Mouse (Mus musculus): ENCODE results near the gene Gm26657. TPM values are rescaled to one million over a fixed set of nuclear protein-coding genes. Genes with fewer than 3 reads are reported as not detected.

Gm26657 gene
- polyA plus RNA-seq (2015; fragmentation: Nextera tagmentation; extraction: Ambion mirVana) = not detected in 2 replicates

DNA sequence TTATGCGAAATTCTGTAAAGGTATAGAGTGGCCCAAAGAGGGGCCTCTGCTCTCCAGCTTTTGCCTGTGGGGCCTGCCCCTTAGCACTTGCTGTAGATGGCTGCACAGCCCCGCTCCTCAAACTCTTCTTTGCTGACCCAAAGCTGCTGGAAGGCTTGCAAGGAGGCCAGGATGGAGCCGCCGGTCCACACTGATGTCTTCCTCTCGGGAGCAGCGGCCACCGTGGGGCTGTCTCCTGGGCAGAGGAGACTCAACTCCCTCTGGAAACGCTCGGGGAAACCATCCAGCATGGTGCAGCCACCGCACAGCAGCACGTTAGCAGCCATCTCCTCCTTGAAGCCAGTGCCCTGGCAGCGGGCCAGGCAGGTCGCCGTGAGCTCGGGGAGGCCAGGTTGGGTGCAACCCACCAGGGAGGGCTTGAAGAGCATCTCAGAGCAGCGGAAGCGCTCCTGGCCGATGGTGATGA lies at the start of gene Gm26657:
Gm26657 (plus strand) TSS at position 51 of the 466 bp plus-strand sequence.
- peaks cover 14% of the 10 kb centered on the region for H3K36me3 ChIP-seq
- ATAC-seq (ENCODE audit: low FRiP score) = no peak
- H3K9ac ChIP-seq = no peak within 1 kb of the TSS
- H3K27me3 ChIP-seq = no peaks in the 10 kb centered on the region
- H3K4me2 ChIP-seq = no peak within 1 kb of the TSS
- no peaks in the 10 kb centered on the region for H3K9me3 ChIP-seq
- H3K4me1 ChIP-seq (replicated peaks) = no peaks in the 10 kb centered on the region
- no peak within 1 kb of the TSS for H3K4me3 ChIP-seq
- no peak within 1 kb of the TSS for H3K27ac ChIP-seq
- 88% methylated on average over 18 of the region's 18 CpGs for WGBS

DNA sequence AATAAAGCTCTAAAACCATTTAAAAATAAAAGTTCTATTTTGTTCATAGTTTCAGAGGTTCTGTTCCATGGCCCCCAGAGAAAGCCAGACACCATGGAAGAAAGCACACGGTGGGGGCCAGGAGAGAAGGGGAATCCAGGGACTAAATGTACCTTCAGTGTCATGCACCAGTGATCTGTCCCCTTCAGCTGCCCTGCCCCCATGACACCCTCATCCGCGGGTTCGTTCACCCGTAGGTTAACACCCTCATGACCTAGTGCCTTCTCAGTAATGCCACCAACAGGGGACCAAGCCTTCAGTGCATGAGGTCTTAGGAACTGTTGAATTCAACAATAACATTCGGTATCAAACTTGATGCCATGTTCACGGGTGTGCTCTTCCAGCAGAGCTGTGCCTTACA lies 43.5 kb upstream of the Gm26657 start:
- 81% methylated on average over 7 of the region's 7 CpGs for WGBS
- no peaks in the 10 kb centered on the region for H3K4me1 ChIP-seq (replicated peaks)
- H3K4me2 ChIP-seq = no peak overlapping the region
- no peak overlapping the region for H3K9ac ChIP-seq
- no peaks in the 10 kb centered on the region for H3K36me3 ChIP-seq
- no peaks in the 10 kb centered on the region for H3K27me3 ChIP-seq
- H3K27ac ChIP-seq = no peak overlapping the region
- H3K4me3 ChIP-seq = no peak overlapping the region
- no peak for ATAC-seq (ENCODE audit: low FRiP score)
- no peaks in the 10 kb centered on the region for H3K9me3 ChIP-seq

DNA sequence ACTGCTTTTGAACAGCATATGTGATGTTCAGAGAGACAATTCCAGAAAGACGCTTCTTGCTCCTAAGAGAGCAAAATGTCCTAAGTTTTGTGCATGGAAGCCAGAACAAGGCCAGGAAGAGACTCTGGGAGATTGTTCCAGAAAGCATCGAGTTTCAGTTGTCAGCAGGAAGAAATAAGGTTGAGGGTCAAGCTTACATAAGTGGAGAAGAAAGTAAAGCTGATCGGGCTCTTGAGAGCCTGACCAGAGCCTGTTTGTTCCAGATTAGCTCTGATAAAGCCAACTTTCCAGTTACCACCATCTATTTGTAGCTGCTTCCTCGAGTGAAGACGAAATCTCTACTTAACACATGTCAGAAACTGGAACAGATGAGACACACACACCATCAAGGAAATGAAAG lies 41.2 kb upstream of the Gm26657 start:
- WGBS = 72% methylated on average over 5 of the region's 5 CpGs
- Histone ChIP-seq H3K27me3 (no peaks in the 10 kb centered on the region), H3K4me3 (no peak overlapping the region), H3K9me3 (no peaks in the 10 kb centered on the region), H3K4me2 (no peak overlapping the region), H3K4me1 (replicated peaks) (peaks cover 5% of the 10 kb centered on the region; the same call in 1 of the 2 replicates), H3K27ac (no peak overlapping the region), H3K36me3 (no peaks in the 10 kb centered on the region), H3K9ac (no peak overlapping the region)
- no peak for ATAC-seq (ENCODE audit: low FRiP score)

DNA sequence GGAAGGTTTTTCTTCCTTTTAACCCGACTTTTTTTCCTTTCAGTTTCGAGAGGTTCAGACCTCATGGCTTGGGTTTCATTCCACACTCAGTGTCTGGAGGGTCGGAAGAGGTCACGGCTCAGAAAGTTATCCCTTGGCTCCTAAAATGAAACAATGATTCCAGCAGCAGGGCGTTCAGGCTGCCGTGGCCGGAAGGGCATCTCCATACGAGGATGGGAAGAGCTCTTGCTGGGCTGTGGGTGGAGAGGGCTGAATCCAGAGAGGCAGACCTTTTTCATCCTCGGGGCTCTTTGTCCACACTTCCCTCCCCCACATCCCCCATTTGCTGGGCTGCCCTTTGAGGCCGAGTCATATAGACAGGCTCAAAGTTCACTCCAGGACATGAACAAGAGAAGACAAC lies 37.6 kb upstream of the Gm26657 start:
- 4% methylated on average over 10 of the region's 10 CpGs for WGBS
- no peak for ATAC-seq (ENCODE audit: low FRiP score)
- Histone ChIP-seq H3K9ac (no peak overlapping the region), H3K4me2 (peak overlapping the region; percentile 11; the same call in 1 of the 2 replicates), H3K27me3 (no peaks in the 10 kb centered on the region), H3K9me3 (no peaks in the 10 kb centered on the region), H3K27ac (no peak overlapping the region), H3K4me3 (no peak overlapping the region), H3K36me3 (no peaks in the 10 kb centered on the region), H3K4me1 (replicated peaks) (peaks cover 5% of the 10 kb centered on the region; the same call in 1 of the 2 replicates)

DNA sequence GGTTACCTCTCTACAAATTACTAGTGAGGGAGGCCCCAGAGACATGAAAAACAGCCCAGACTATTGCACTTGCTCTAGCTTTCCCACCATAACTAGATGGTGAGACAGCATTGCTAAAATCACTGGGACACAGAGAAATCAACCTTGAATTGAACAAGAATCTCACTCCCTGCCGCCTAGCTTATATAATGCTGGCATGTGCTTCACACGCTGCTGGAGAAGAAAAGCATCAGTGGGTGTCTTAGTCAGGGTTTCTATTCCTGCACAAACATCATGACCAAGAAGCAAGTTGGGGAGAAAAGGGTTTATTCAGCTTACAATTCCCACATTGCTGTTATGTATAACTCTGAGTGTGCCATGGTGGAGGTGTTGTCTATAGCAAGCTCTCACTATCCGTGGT lies 26.7 kb upstream of the Gm26657 start:
- Histone ChIP-seq H3K4me1 (replicated peaks) (peaks cover 4% of the 10 kb centered on the region; the same call in 1 of the 2 replicates), H3K27me3 (no peaks in the 10 kb centered on the region), H3K27ac (no peak overlapping the region), H3K4me2 (no peak overlapping the region), H3K9ac (no peak overlapping the region), H3K9me3 (no peaks in the 10 kb centered on the region), H3K36me3 (no peaks in the 10 kb centered on the region), H3K4me3 (no peak overlapping the region)
- ATAC-seq (ENCODE audit: low FRiP score) = no peak
- WGBS = 85% methylated on average over 3 of the region's 3 CpGs

DNA sequence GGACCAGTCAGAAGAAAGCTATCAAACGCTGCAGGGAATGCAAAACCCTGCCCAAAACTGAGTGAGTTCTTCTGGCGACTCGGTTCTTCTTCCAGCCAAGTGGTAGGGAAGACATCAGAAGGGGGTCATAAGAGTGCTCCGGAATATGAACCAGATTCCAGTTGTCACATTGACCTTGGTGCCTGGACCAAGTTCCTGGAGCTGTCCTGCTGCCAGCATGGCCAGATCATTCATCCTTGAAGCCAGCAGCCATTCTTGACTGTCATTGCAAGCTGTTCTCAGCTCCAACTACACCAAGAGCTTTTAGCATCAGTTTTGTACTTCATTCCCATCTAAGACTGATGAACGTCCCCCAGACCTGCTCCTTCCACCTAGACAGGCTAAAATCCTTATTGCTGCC lies 23.1 kb upstream of the Gm26657 start:
- no peak overlapping the region for H3K4me3 ChIP-seq
- 0 out of 2 replicates have a peak, but pooled peaks cover 4% of the 10 kb centered on the region for H3K4me1 ChIP-seq (replicated peaks)
- no peaks in the 10 kb centered on the region for H3K27me3 ChIP-seq
- no peaks in the 10 kb centered on the region for H3K36me3 ChIP-seq
- H3K27ac ChIP-seq = no peak overlapping the region
- H3K9me3 ChIP-seq = no peaks in the 10 kb centered on the region
- ATAC-seq (ENCODE audit: low FRiP score) = no peak
- H3K9ac ChIP-seq = no peak overlapping the region
- no peak overlapping the region for H3K4me2 ChIP-seq
- 58% methylated on average over 5 of the region's 5 CpGs for WGBS

DNA sequence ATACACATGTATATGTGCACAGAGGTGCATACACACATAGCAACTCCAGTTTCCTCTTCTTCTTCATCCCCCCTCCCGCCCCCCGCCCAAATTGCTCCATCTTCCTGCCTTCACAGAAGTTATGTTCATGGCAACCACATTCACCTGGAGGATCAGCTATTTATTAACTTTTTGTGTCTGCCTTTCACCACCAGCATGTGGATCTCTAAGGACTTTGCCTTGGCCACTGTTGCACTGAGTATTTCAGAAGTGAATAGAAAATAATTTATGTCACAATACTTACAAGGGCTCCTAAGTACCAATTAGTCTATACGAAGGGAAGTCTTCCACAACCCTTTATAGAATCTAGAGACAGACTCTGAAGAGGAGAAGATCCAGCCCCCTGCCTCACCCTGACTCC lies 21.9 kb upstream of the Gm26657 start:
- Histone ChIP-seq H3K4me1 (replicated peaks) (0 out of 2 replicates have a peak, but pooled peaks cover 4% of the 10 kb centered on the region), H3K27me3 (no peaks in the 10 kb centered on the region), H3K4me3 (no peak overlapping the region), H3K27ac (no peak overlapping the region), H3K36me3 (no peaks in the 10 kb centered on the region), H3K9ac (no peak overlapping the region), H3K9me3 (no peaks in the 10 kb centered on the region), H3K4me2 (no peak overlapping the region)
- ATAC-seq (ENCODE audit: low FRiP score) = no peak
- 88% methylated on average over 3 of the region's 3 CpGs for WGBS

DNA sequence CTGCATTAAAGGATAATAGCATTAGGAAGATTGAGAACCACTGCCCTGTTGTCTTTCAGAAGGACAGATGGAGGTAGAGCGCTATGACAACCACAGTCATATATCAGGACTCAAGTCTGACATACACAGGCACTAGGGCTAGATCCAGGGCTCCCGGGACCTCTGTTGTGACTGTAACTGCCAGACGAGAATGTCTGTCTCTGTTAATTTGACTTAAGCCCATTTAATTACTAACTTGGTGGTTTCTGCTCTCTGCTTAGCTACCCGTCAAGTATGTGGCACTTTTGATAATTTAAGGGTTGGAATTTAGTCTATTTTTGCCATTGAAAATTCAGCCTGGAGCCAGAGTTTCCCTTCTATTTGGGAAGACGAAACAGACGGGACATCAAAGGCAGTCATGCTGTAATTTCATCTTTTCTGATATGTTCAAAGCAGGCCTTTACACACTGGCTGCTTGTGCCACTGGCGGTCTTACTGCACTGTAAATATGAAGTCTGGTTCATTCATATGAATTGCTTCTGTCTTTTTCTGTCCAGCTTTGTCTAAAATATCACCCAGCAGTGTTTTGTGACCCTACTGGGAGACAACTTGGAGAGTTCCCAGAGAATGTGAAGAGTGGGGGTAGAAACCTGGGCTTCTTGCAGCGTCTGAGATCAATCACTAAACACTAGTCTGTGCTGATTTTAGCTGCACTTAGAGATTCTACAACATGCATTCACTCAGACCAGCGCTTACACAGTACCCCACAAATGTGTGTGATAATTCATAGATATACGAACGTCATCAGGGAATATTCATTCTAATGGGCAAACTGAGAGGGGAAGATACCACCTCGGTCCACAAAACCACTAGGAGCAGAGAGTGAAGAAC lies 21.1 kb upstream of the Gm26657 start:
- H3K4me3 ChIP-seq = no peak overlapping the region
- H3K4me1 ChIP-seq (replicated peaks) = 0 out of 2 replicates have a peak, but pooled peaks cover 4% of the 10 kb centered on the region
- no peaks in the 10 kb centered on the region for H3K27me3 ChIP-seq
- H3K27ac ChIP-seq = no peak overlapping the region
- no peaks in the 10 kb centered on the region for H3K36me3 ChIP-seq
- no peak overlapping the region for H3K4me2 ChIP-seq
- H3K9me3 ChIP-seq = no peaks in the 10 kb centered on the region
- H3K9ac ChIP-seq = no peak overlapping the region
- WGBS = 77% methylated on average over 12 of the region's 12 CpGs
- no peak for ATAC-seq (ENCODE audit: low FRiP score)

DNA sequence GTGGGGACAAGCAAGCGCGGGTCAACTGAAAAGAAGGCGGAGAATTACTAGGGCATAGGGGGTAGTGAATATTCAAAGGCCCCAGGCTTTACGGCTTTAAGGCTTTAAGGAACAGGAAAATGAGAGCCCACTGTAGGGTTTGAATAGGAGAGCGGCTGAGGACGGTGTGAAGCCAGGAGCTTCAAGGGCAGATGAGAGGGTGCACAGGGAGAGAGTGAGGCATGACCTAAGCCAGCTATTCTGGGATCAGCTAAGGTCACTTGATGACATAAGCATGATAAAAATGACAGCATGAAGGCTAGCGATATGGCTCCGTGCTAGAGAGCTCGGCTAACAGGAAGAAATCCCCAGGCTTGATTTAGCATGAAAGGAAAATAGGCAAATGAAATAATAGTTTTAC lies 20.4 kb upstream of the Gm26657 start:
- Histone ChIP-seq H3K27me3 (no peaks in the 10 kb centered on the region), H3K36me3 (no peaks in the 10 kb centered on the region), H3K27ac (no peak overlapping the region), H3K9ac (no peak overlapping the region), H3K9me3 (no peaks in the 10 kb centered on the region), H3K4me1 (replicated peaks) (0 out of 2 replicates have a peak, but pooled peaks cover 4% of the 10 kb centered on the region), H3K4me3 (no peak overlapping the region), H3K4me2 (no peak overlapping the region)
- WGBS = 72% methylated on average over 9 of the region's 9 CpGs
- no peak for ATAC-seq (ENCODE audit: low FRiP score)

DNA sequence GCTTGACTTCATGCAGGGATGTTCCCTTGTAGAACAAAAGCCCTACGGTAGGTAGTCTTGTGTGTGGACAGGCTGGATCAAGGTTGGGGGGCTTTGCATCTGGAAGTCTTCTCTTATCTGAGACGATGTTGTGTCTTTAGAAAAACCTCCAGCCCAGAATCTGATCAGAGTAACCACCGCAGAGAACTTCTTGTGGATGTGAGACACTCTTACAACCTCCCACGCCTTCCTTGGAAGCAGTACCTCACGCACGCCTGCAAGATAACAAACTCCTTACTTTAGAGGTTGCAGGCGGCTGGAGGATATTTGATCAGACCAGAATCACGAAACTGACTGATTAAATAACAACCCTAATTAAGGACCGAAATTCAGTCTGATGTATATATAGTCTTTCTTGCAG lies 19.5 kb upstream of the Gm26657 start:
- H3K4me3 ChIP-seq = no peak overlapping the region
- H3K4me2 ChIP-seq = no peak overlapping the region
- H3K36me3 ChIP-seq = no peaks in the 10 kb centered on the region
- H3K27ac ChIP-seq = no peak overlapping the region
- ATAC-seq (ENCODE audit: low FRiP score) = no peak
- H3K9ac ChIP-seq = no peak overlapping the region
- no peaks in the 10 kb centered on the region for H3K9me3 ChIP-seq
- 0 out of 2 replicates have a peak, but pooled peaks cover 4% of the 10 kb centered on the region for H3K4me1 ChIP-seq (replicated peaks)
- 88% methylated on average over 9 of the region's 9 CpGs for WGBS
- H3K27me3 ChIP-seq = no peaks in the 10 kb centered on the region

DNA sequence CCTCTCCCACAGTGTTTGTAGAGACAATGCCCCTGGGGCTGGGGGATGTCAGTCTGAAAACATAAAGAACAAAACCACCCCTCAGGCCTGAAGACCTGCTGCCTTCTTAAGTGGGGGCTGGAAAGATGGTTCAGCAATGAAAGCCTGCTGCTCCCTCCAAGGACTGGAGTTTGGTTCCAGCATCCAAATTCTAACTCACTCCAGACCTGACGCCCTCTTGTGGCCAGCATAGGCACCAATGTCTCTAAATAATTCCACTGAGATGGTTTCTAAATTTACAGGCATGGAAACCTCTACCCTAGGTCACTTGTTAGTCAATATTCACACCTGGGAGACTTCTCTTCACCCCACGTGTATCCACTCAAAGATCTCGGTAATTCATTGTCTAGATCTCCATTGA lies 18.4 kb upstream of the Gm26657 start:
- H3K4me1 ChIP-seq (replicated peaks) = 0 out of 2 replicates have a peak, but pooled peaks cover 4% of the 10 kb centered on the region
- WGBS = 34% methylated on average over 3 of the region's 3 CpGs
- no peak overlapping the region for H3K27ac ChIP-seq
- no peak overlapping the region for H3K4me2 ChIP-seq
- no peak overlapping the region for H3K9ac ChIP-seq
- H3K4me3 ChIP-seq = no peak overlapping the region
- no peak for ATAC-seq (ENCODE audit: low FRiP score)
- no peaks in the 10 kb centered on the region for H3K9me3 ChIP-seq
- no peaks in the 10 kb centered on the region for H3K27me3 ChIP-seq
- H3K36me3 ChIP-seq = no peaks in the 10 kb centered on the region

DNA sequence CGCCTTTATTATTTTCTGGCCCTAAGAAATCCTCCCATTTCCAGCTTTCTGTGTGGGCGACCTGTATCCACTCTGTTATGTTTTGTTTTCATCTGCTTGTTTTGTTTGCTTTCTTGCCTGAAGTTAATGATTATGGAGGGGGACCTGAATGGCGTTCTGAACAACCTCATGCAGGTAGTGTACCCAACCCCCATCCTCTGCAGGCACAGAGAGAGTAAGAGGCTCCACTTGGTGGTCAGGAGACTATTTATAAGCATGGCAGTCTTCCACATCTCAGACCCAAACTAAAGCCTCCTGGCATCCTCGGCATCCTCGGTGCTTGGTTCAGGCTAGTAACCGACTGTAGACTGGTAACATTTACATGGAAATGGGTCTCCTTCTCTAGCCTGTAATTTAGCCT lies 17.5 kb upstream of the Gm26657 start:
- 57% methylated on average over 6 of the region's 6 CpGs for WGBS
- H3K4me1 ChIP-seq (replicated peaks) = 0 out of 2 replicates have a peak, but pooled peaks cover 4% of the 10 kb centered on the region
- H3K4me2 ChIP-seq = no peak overlapping the region
- H3K9ac ChIP-seq = no peak overlapping the region
- no peaks in the 10 kb centered on the region for H3K9me3 ChIP-seq
- no peak overlapping the region for H3K4me3 ChIP-seq
- H3K27ac ChIP-seq = no peak overlapping the region
- H3K36me3 ChIP-seq = no peaks in the 10 kb centered on the region
- ATAC-seq (ENCODE audit: low FRiP score) = no peak
- H3K27me3 ChIP-seq = no peaks in the 10 kb centered on the region

DNA sequence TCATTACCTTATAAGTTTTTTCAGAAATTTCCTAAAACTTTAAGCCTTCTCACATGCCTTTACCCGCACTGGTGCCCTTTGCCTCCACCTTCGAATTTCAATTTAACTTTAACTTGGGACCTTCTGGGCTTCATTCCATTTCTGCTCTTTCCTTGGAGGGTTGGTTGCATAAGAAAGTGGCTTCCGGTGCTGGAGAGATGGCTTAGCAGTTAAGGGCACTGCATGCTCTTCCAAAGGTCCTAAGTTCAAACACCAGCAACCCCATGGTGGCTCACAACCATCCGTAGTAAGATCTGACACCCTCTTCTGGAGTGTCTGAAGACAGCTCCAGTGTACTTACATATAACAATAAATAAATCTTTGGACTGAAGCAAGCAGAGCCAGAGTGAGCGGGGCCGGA lies 16.6 kb upstream of the Gm26657 start:
- H3K9ac ChIP-seq = no peak overlapping the region
- no peak overlapping the region for H3K27ac ChIP-seq
- no peak overlapping the region for H3K4me2 ChIP-seq
- no peak for ATAC-seq (ENCODE audit: low FRiP score)
- no peaks in the 10 kb centered on the region for H3K9me3 ChIP-seq
- 0 out of 2 replicates have a peak, but pooled peaks cover 4% of the 10 kb centered on the region for H3K4me1 ChIP-seq (replicated peaks)
- H3K4me3 ChIP-seq = no peak overlapping the region
- H3K36me3 ChIP-seq = no peaks in the 10 kb centered on the region
- WGBS = 98% methylated on average over 6 of the region's 6 CpGs
- no peaks in the 10 kb centered on the region for H3K27me3 ChIP-seq

All from hindbrain, embryonic 13.5 days (tissue).